Mouse (Mus musculus) CH12.LX (cell line): ENCODE measurements around the gene Rd3l. TPM values are rescaled to one million over a fixed set of nuclear protein-coding genes. Genes with fewer than 3 reads are reported as not detected.
A peak's percentile ranks its signal among the peaks of the same experiment; 100 is the strongest.

Source experiments
- DNase-seq: peaks from one replicate; pipeline ENCODE4 v3.0.0-alpha.2; 2013; ENCODE audit errors: extremely low read depth
- H3K27ac ChIP-seq: 2 replicates; pipeline ENCODE4 v1.5.1; 2012; ENCODE audit warnings: low read depth, mild to moderate bottlenecking, control low read depth, moderate library complexity; ENCODE audit not compliant: insufficient read depth
- H3K27me3 ChIP-seq: replicated peaks from 2 replicates; pipeline ENCODE3; 2012; ENCODE audit warnings: inconsistent platforms
- H3K36me3 ChIP-seq, 2 experiments: replicated peaks in 1 of 2; 2 replicates each; pipeline versions ENCODE3 to v1.6.1; 2012; ENCODE audit warnings: inconsistent platforms in 1 of 2, low read length in 1 of 2, mild to moderate bottlenecking in 1 of 2, mixed read lengths in 1 of 2, moderate library complexity in 1 of 2; ENCODE audit not compliant: control insufficient read depth in 1 of 2, insufficient read depth in 1 of 2
- H3K4me1 ChIP-seq, 2 experiments: 2 replicates each; pipeline ENCODE4 v1.6.1; 2012; ENCODE audit warnings: inconsistent platforms in 1 of 2, moderate library complexity in 1 of 2; ENCODE audit not compliant: insufficient read depth in 2 of 2, control insufficient read depth in 1 of 2
- H3K4me2 ChIP-seq: 2 replicates; pipeline ENCODE4 v1.6.1; 2012; ENCODE audit warnings: low read depth, mild to moderate bottlenecking, control low read depth; ENCODE audit not compliant: poor library complexity, insufficient read depth, severe bottlenecking
- H3K4me3 ChIP-seq, 3 experiments: fragments of 150-350 bp in 1 of 3; sonication (generic) in 1 of 3; replicated peaks in 1 of 3; 2 replicates each; pipeline versions ENCODE3 to v1.5.1; 2011 to 2012; ENCODE audit warnings: low read depth in 2 of 3, low read length in 2 of 3, mild to moderate bottlenecking in 2 of 3, moderate library complexity in 2 of 3, control low read depth in 1 of 3, improper control_type of control experiment in 1 of 3, inconsistent platforms in 1 of 3, mixed read lengths in 1 of 3; ENCODE audit not compliant: poor library complexity in 1 of 3
- H3K79me2 ChIP-seq: replicated peaks from 2 replicates; pipeline ENCODE4 v1.6.1; 2012; ENCODE audit warnings: mild to moderate bottlenecking, moderate library complexity; ENCODE audit not compliant: control insufficient read depth, poor library complexity, insufficient read depth, severe bottlenecking; ENCODE audit errors: extremely low read depth
- H3K9ac ChIP-seq: 2 replicates; pipeline ENCODE4 v1.6.1; 2012; ENCODE audit warnings: low read depth, mild to moderate bottlenecking, control low read depth, moderate library complexity; ENCODE audit not compliant: insufficient read depth
- H3K9me3 ChIP-seq: replicated peaks from 2 replicates; pipeline ENCODE3; 2012; ENCODE audit warnings: low read length, inconsistent platforms, mixed read lengths
- BHLHE40 ChIP-seq: IDR thresholded peaks from 2 replicates; pipeline ENCODE4 v1.6.1; 2011; ENCODE audit warnings: mild to moderate bottlenecking, low read depth, low read length, improper control_type of control experiment
- CTCF ChIP-seq, 2 experiments: IDR thresholded peaks in 1 of 2; conservative IDR thresholded peaks in 1 of 2; 2 replicates each; pipeline ENCODE4 v1.5.1; 2011 to 2012; ENCODE audit warnings: low read depth in 2 of 2, low read length in 2 of 2, improper control_type of control experiment in 1 of 2, inconsistent platforms in 1 of 2, mild to moderate bottlenecking in 1 of 2, moderate library complexity in 1 of 2
- GABPA ChIP-seq: IDR thresholded peaks from 2 replicates; pipeline ENCODE4 v1.6.1; 2012; ENCODE audit warnings: low read depth, low read length, improper control_type of control experiment, inconsistent platforms; ENCODE audit not compliant: insufficient replicate concordance
- HCFC1 ChIP-seq: IDR thresholded peaks from 2 replicates; pipeline ENCODE4 v1.6.1; 2012; ENCODE audit warnings: low read depth, mild to moderate bottlenecking, inconsistent platforms, low read length, improper control_type of control experiment
- JUN ChIP-seq: IDR thresholded peaks from 2 replicates; pipeline ENCODE4 v1.6.1; 2011; ENCODE audit warnings: low read depth, mild to moderate bottlenecking, low read length, improper control_type of control experiment, moderate library complexity; ENCODE audit not compliant: insufficient read depth
- JUND ChIP-seq: conservative IDR thresholded peaks from 2 replicates; pipeline ENCODE4 v1.6.1; 2011; ENCODE audit warnings: low read depth, low read length, improper control_type of control experiment
- MAFK ChIP-seq: IDR thresholded peaks from 2 replicates; pipeline ENCODE4 v1.6.1; 2011; ENCODE audit warnings: low read length, improper control_type of control experiment; ENCODE audit not compliant: insufficient replicate concordance
- MAZ ChIP-seq: IDR thresholded peaks from 2 replicates; pipeline ENCODE4 v1.6.1; 2012; ENCODE audit warnings: low read depth, mild to moderate bottlenecking, inconsistent platforms, low read length, improper control_type of control experiment, moderate library complexity
- USF1 ChIP-seq: IDR thresholded peaks from 2 replicates; pipeline ENCODE4 v1.6.1; 2014; ENCODE audit warnings: low read depth, mild to moderate bottlenecking, inconsistent platforms, low read length, improper control_type of control experiment
- USF2 ChIP-seq: conservative IDR thresholded peaks from 2 replicates; pipeline ENCODE4 v1.6.1; 2011; ENCODE audit warnings: low read depth, low read length, improper control_type of control experiment
- ZNF384 ChIP-seq: IDR thresholded peaks from 2 replicates; pipeline ENCODE4 v1.6.1; 2012; ENCODE audit warnings: low read depth, low read length, improper control_type of control experiment, inconsistent platforms
- dilution Hi-C: fragments of 300-500 bp; cut with MboI; formaldehyde crosslinking; loops from 2 replicates; pipeline ENCODE4 v1.14.3; 2020; ENCODE audit warnings: low sequenced_read_pairs; ENCODE audit not compliant: extremely low pct_unique_long_range_greater_than_20kb, extremely low pct_ligation_motif_present
- in situ Hi-C: fragments of 300-500 bp; cut with MboI; formaldehyde crosslinking; loops from 3 replicates; pipeline ENCODE4 v1.14.3; 2019; ENCODE audit warnings: low sequenced_read_pairs, low pct_ligation_motif_present, low pct_unique_long_range_greater_than_20kb, mixed read lengths
- polyA plus RNA-seq: library from polyadenylated mRNA; unstranded; fragments of >175 nt; gene quantifications from 2 replicates; pipeline ENCODE4 v1.2.1, GENCODE M21; 2012; ENCODE audit warnings: low read depth; ENCODE audit not compliant: insufficient read length
- total RNA-seq, 2 experiments: library from RNA; depleted of rRNA; stranded (reverse); fragments of 300-350 nt in 1 of 2; fragments of >200 nt in 1 of 2; gene quantifications; 2 replicates each; pipeline ENCODE4 v1.2.3; 2012 to 2014

Rd3l gene
- total and polyA plus RNA-seq, 3 experiments: not detected

DNA sequence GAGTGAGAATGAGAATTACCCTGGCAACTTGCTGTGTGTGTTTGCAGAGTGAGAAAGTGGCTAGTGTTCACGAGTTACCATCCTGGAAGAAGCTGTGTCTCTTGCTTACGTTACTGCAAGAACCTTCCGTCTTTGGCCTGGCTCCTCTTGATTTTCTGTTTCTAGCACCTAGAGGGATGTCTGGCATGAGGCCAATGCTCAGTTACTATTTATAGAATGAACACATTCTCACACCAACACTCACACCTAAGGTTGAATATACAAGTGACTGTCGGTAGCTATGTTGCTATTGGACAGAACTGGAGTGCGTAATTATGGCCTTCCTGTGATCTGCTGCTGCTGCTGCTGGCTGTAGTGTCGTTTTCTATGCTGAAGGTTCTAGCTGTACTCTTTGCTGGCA lies 4.0 kb downstream of the Rd3l start:
- H3K4me3 ChIP-seq: no peak overlapping the region
- in situ Hi-C loops (no loop called here), dilution Hi-C loops (no loop called here)
- no peaks in the 10 kb centered on the region for H3K79me2 ChIP-seq
- H3K9me3 ChIP-seq: peaks cover 4% of the 10 kb centered on the region
- no peak overlapping the region for H3K4me2 ChIP-seq
- H3K27me3 ChIP-seq: peaks cover 31% of the 10 kb centered on the region
- no peak for DNase-seq
- no peak overlapping the region for H3K9ac ChIP-seq
- H3K27ac ChIP-seq: no peak overlapping the region
- no peaks in the 10 kb centered on the region for H3K36me3 ChIP-seq
- TF ChIP-seq JUND (no peak), ZNF384 (no peak), GABPA (no peak), USF2 (no peak), CTCF (conservative IDR thresholded peaks at IDR 0.05 in 1 of 2, IDR thresholded peaks at IDR 0.05 in 1 of 2; ENCODE audit: low read depth in 2 of 2, low read length in 2 of 2) (no peak), JUN (no peak), MAFK (no peak), USF1 (no peak)
- H3K4me1 ChIP-seq: peaks cover 5% of the 10 kb centered on the region in 2 experiments; a peak in 3 of 4 replicates

DNA sequence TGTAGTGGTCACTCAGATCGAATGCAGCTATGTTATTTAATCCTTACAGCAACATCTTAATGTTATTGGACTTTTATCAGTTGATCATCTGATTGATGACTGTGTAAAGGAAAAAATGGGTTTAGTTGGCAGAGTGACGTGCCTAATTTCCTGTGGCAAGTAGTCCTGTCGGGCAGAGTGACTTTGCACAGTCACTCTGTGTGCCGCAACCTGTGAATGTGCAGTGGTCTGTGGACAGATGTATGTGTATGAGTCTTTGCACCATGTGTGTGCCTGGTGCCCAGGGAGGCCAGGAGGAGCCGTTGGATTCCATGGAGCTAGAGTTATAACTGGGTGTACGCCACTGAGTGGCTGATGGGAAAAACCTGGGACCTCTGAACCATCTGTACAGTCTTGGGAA lies 6.5 kb downstream of the Rd3l start:
- in situ Hi-C loops: no loop called here
- H3K27me3 ChIP-seq: peaks cover 27% of the 10 kb centered on the region

DNA sequence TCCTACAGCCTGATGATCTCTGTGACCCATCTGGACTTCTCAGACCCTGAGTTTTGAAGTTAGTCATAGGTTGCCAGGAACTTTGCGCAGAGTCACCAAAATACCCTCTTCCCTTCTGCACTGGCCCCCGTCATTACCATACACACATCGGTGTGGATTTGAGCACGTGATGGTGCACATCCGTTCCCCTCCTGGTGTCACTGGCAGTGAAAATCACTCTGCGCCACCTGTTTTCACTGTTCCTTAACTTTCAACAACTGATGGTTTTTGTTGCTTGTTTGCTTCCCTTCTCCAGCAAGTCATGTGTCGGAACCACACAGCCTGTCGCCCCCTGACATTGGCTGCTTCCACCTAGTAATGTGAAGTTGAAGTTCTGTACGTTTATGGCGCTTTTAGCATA lies 8.6 kb downstream of the Rd3l start:
- DNase-seq: no peak
- no peak overlapping the region for H3K9ac ChIP-seq

More for the DNA sequence above, 6.5 kb downstream of the Rd3l start:
- no peaks in the 10 kb centered on the region for H3K4me1 ChIP-seq
- H3K4me3 ChIP-seq: no peak overlapping the region
- H3K9me3 ChIP-seq: peaks cover 4% of the 10 kb centered on the region
- dilution Hi-C loops: no loop called here
- no peaks in the 10 kb centered on the region for H3K79me2 ChIP-seq
- TF ChIP-seq HCFC1: no peak
- DNase-seq: no peak
- no peak overlapping the region for H3K4me2 ChIP-seq
- H3K27ac ChIP-seq: no peak overlapping the region
- H3K36me3 ChIP-seq: no peaks in the 10 kb centered on the region
- H3K9ac ChIP-seq: no peak overlapping the region

More for the DNA sequence above, 8.6 kb downstream of the Rd3l start:
- H3K27me3 ChIP-seq: peaks cover 27% of the 10 kb centered on the region
- TF ChIP-seq MAZ (no peak), MAFK (no peak), BHLHE40 (peak; percentile 41; the same call in 1 of the 2 replicates), HCFC1 (no peak)
- TF ChIP-seq, all 38 proteins: peak for 1
- dilution Hi-C loops (no loop called here), in situ Hi-C loops (no loop called here)
- H3K27ac ChIP-seq: no peak overlapping the region
- no peaks in the 10 kb centered on the region for H3K4me1 ChIP-seq
- no peaks in the 10 kb centered on the region for H3K79me2 ChIP-seq
- H3K9me3 ChIP-seq: peaks cover 4% of the 10 kb centered on the region
- H3K36me3 ChIP-seq: no peaks in the 10 kb centered on the region
- no peak overlapping the region for H3K4me3 ChIP-seq
- no peak overlapping the region for H3K4me2 ChIP-seq
